Mouse (Mus musculus) gastrocnemius, postnatal 36 days (tissue): ENCODE results near the gene Ncf1. TPM values are rescaled to one million over a fixed set of nuclear protein-coding genes. Genes with fewer than 3 reads are reported as not detected.

Experiments
- DNase-seq, 2 experiments: peaks; one replicate each; pipeline ENCODE4 v3.0.0; 2022
- intact Hi-C: fragments of 180-260 bp; cut with DNase I; formaldehyde crosslinking; loops from one replicate; pipeline ENCODE4 v1.15.1; 2025
- total RNA-seq, 2 experiments: library from RNA; stranded (reverse); gene quantifications; 2 replicates each; pipeline ENCODE4 v1.2.3; 2021

Gene Ncf1
- total RNA-seq, 2 experiments from 2014 or later: 1.9 to 2.5 TPM

- intact Hi-C loops: no loop called here
- DNase-seq: no peak
Observed at GRCm38 (mm10) chr5:134170167-134170566, 59.3 kb downstream of the Ncf1 start.

Other genes starting within 250 kb of the Ncf1 start
- 10 to 100 TPM; 37.2 to 47.7 TPM for gene Castor2, start 129.9 kb downstream of the Ncf1 start, total RNA-seq
- 10 to 100 TPM; 19.7 to 24.1 TPM for gene Rcc1l, start 52.9 kb downstream of the Ncf1 start, total RNA-seq
- 1 to 10 TPM; 5.1 to 5.6 TPM for gene Gtf2ird2, start 45.6 kb downstream of the Ncf1 start, total RNA-seq
- gene Gtf2i, start 85.1 kb upstream of the Ncf1 start, total RNA-seq: 10 to 100 TPM; 95.3 to 98.5 TPM
- 1 to 10 TPM; 8.2 to 9.2 TPM for gene Gtf2ird1, start 227.1 kb upstream of the Ncf1 start, total RNA-seq